Mouse (Mus musculus) 3T3-L1 (cell line): ENCODE results near the gene Rin2.
"Not testable (repeated sequence)": the region's sequence is repeated elsewhere in the genome, so short reads cannot be mapped to it uniquely, and the experiment has no call there.

Experiments used
- DNase-seq: peaks from one replicate; pipeline ENCODE4 v3.0.0-alpha.2; 2015; ENCODE audit warnings: low read depth, low spot score

Rin2 gene

GRCm38 (mm10) chr2:145893756-145894155 lies 218.7 kb downstream of the Rin2 start:
- no peak for DNase-seq

GRCm38 (mm10) chr2:145898106-145898505 lies 223.1 kb downstream of the Rin2 start:
- no peak for DNase-seq

GRCm38 (mm10) chr2:145900318-145900717 lies 225.3 kb downstream of the Rin2 start:
- not testable (repeated sequence) for DNase-seq

DNA sequence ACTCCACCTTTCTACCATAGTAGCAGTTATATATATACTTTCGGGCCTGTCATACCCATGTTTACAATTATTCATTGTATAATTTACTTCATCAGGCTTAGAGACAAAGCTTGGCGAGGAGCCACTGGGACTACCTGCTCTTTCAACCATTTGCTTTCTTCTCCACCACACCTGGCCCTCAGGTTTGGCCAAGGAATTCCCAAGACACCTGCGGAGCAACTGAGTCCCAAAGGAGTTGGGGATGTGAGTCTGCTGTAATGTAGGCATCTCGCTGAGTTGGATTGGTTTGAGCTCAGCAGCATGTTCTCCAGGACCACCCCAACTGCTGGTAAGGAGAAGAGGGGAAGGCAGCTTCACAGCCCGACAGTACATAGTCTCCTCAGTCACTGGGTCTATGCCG lies 226.8 kb downstream of the Rin2 start, which contains the start of gene Naa20:
Naa20 (plus strand) TSS at position 239 of the 400 bp plus-strand sequence.
- no peak for DNase-seq

DNA sequence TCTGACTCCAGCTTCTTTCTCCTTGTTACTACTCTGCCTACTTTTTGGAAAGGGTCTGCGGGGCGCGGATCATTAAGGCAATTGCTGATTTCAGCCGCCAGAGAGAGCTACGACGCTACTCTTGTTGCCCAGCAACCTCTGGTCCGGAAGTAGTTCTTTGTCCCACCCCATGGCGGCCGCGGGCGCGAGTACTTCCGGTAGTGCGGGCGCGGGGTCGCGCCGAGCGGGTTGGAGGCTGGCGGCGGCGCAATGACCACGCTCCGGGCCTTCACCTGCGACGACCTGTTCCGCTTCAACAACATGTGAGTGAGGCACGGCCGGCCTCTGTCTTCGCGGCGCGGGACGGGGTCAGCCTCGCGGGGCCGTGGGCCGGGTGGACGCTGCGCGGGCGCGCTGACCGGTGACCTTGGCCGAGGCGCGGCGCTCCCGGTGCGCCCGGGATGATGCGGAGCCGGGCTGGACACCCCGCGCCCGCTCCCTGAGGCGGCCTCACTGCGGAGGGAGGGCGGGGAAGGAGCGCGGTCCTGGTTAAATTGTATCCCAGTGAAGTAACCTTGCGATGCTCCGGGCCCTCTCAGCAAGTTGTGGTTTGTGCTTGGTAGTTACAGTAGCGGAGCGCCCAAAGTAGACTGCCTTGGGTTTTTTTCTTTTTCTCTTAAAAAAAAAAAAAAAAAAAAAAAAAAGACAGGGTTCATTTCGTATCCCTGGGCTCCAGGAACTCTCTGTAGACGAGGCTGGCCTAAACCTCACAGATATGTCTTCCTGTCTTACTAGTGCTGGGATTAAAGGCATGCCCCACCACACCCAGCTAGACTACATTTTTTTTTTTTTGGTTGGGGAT lies 228.3 kb downstream of the Rin2 start:
- peak; percentile 92 for DNase-seq

- peak; percentile 54 for DNase-seq
Observed at GRCm38 (mm10) chr2:145903983-145904616, 229.1 kb downstream of the Rin2 start.

- peak; percentile 54 for DNase-seq
Observed at GRCm38 (mm10) chr2:145905156-145905555, 230.1 kb downstream of the Rin2 start.

DNA sequence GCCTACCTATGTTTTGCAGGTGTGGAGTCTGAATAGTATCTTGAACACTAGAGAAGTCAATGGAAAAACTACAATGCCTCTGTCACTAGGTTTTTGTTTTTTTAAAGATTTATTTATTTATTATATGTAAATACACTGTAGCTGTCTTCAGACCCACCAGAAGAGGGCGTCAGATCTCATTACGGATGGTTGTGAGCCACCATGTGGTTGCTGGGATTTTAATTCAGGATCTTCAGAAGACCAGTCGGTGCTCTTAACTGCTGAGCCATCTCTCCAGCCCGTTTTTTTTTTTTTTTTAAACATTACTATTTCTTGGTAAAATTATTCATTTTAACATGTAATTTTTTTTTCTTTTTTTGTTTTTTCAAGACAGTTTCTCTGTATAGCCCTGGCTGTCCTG lies 230.9 kb downstream of the Rin2 start:
- DNase-seq: peak; percentile 17

DNA sequence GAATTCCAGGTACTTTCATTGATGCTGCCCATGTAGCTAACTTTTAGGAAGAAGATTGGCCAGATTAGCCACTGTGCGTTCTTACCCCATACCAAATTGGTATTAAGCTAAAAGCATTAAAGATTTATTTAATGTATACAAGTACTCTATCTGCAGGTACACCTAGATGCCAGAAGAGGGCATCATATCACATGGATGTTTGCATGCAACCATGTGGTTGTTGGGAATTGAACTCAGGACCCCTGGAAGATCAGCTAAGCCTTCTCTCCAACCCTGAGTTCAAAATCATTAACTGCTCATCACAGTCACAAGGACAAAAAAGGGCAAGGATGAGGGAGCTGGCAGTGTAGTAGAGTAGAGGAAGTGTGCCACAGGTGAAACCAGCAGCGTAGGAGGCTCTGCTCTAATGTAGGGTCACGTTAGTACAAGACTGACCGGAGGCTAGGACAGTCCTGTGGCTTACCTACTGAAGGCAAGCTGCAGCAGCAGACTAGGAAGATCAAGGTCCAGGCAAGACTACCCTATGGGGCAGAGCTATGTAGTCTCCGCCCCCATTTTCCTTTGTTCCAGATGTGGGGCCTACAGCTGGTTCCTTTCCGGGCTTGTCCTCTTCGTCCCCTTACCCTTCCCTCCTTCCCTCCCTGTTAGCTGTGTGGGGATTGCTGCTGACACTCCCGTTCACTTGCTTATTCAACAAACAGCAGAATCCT lies 246.1 kb downstream of the Rin2 start:
- peak; percentile 37 for DNase-seq

DNA sequence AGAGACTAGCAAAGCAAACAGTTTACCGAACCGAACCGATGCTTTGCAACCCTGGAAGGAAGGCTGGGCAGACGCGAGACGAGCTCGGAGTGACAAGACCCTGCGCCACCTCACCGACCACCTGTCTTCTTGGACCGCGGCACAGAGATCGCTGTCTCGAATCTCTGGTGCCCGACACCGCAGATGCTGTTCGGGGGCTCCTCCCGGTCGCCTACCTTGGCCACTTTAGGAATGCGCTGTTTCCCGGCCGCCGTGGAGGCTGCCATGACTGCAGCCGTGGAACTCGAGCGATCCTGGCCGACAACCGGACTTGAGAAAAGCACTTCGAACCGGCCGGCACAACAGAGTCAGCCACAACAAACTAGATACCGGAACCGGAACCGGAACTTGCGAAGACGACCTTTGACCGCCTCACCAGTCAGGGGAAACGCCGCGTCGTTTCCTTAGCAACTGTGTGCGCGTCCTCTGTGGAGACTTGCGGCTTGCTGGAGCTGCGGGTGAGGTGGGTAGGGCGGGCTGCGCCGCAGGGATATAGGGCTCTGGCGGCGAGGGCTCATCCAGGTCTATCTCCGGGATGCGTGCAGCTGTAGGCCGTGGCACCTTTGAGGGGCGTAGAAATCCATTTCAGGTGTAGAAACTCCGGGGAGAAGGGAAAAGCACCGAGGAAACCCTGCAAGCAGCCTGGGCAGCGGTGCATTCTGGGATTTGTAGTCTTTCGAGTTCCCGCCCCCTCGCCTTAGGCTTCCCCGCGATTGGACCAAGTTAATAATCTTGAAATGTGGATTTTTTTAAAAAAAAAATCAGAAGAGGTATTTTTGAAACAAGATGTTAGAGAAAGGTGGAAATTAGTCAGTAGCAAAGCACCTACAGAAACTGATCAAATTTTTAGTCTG lies 259.6 kb downstream of the Rin2 start, which contains the start of the genes Cfap61 and Crnkl1:
Cfap61 (plus strand) TSS at position 446 of the 893 bp plus-strand sequence.
Crnkl1 (minus strand) TSS at position 676 of the 893 bp plus-strand sequence.
- peak; percentile 99 for DNase-seq

DNA sequence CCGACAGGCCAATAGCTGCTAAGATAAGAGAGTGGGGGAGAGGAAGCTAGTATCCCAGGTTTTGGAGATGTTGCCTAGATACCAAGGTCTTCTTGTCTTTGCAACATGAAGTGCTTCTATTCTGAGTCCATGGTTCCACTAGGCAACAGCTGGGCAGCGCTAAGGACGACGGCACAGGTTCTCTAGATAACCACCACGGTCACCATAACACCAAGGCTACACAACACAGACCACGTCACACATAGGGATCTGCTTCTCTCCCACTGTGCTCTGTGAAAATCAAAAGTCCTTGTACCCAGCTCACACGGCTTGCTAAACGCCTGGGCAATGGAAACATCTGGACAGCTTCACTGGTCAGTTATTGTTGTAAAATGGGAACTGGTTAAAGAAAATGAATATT lies 262.0 kb downstream of the Rin2 start:
- DNase-seq: no peak
